Mouse (Mus musculus) CD8-positive naive resting alpha-beta T cell, adult 57 days (primary cell): Measurements from ENCODE around the gene Olfml3. TPM values are rescaled to one million over a fixed set of nuclear protein-coding genes. Genes with fewer than 3 reads are reported as not detected.

Source experiments
- total RNA-seq: library from RNA; stranded (reverse); gene quantifications from one replicate; pipeline ENCODE4 v1.2.4, GENCODE M21; 2023

Olfml3 gene
- total RNA-seq = 10.0 TPM

GRCm38 (mm10) chr3:103737778-103738571, at the start of gene Olfml3:
Gene Olfml3, minus strand, starts transcription at chr3:103738001.

GRCm38 (mm10) chr3:103739329-103739728, 1.5 kb upstream of the Olfml3 start, which contains the start of gene Gm10964:
Gene Gm10964, plus strand, starts transcription at chr3:103739366.

Other genes starting within 250 kb of the Olfml3 start
- gene Syt6, start 162.8 kb downstream of the Olfml3 start, total RNA-seq = 1.6 TPM
- gene Atg4a-ps, start 91.9 kb downstream of the Olfml3 start, total RNA-seq = not detected
- gene Gm10964, start 1.4 kb upstream of the Olfml3 start, total RNA-seq = not detected
- 262 TPM for gene Hipk1, start 53.6 kb upstream of the Olfml3 start, total RNA-seq
- 35.6 TPM for gene Dclre1b, start 71.4 kb upstream of the Olfml3 start, total RNA-seq
- gene Ap4b1, start 71.5 kb upstream of the Olfml3 start, total RNA-seq = 21.8 TPM
- 0.92 TPM for gene Gm43064, start 71.6 kb upstream of the Olfml3 start, total RNA-seq
- 1.3 TPM for gene Bcl2l15, start 94.6 kb upstream of the Olfml3 start, total RNA-seq
- 360 TPM for gene Ptpn22, start 121.8 kb upstream of the Olfml3 start, total RNA-seq
- 39.5 TPM for gene Rsbn1, start 176.1 kb upstream of the Olfml3 start, total RNA-seq
- gene Phtf1, start 230.1 kb upstream of the Olfml3 start, total RNA-seq = 30.2 TPM